Mouse (Mus musculus) frontal cortex, postnatal 14 days (tissue): Measurements from ENCODE around the gene Scp2d1.
"Not testable (repeated sequence)": the region's sequence is repeated elsewhere in the genome, so short reads cannot be mapped to it uniquely, and the experiment has no call there.

ENCODE experiments used
- DNase-seq, 2 experiments: peaks; one replicate each; pipeline ENCODE4 v3.0.0; 2022; ENCODE audit warnings: low spot score in 2 of 2

Gene Scp2d1

DNA sequence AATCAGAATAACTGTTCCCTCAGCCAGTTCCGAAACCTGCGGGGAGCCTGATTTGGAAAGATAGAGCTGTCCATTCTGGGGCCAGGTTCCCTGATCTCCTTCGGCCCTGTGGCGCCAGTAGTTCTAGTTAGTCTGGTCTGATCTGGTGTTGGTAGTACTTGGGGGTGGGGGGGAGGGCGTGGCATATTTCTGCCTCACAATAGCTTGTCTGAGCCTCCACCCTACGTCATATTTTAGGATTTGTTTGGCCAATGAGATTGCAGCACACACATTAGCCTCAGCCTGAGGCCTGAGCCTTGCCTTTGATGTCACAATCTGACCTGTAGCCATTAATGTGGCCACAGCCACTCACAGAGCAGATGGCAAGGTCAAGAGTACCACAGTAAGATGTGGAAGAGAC, at the start of gene Scp2d1:
Gene Scp2d1 (plus strand): TSS at position 301 of the 400 bp plus-strand sequence.
- DNase-seq, result not testable (repeated sequence)

DNA sequence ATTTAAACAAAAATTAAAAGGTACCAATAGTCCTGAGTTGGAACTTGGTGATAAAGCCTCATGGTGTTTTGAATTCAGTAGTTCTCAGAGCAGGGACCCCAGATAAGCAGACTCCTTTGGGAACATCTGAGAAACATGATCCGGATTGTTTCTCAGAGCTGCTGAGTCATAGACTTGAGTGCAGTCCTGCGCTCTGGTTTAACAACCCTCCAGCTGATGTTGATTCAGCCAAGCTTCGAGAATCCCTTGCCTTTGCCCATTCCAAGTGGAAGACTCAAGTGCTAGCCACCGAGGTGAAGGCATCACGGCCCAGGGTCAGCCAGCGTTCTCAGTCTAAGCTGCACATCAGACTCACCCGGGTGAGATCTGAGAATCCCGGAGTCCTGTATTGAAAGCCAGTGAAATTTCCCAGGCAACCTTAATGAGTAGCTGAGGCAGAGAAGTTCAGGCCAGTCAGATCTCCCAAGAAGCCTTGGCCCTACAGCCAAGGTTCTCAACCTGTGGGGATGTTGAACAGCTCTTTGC, 48.8 kb upstream of the Scp2d1 start:
- no peak for DNase-seq

DNA sequence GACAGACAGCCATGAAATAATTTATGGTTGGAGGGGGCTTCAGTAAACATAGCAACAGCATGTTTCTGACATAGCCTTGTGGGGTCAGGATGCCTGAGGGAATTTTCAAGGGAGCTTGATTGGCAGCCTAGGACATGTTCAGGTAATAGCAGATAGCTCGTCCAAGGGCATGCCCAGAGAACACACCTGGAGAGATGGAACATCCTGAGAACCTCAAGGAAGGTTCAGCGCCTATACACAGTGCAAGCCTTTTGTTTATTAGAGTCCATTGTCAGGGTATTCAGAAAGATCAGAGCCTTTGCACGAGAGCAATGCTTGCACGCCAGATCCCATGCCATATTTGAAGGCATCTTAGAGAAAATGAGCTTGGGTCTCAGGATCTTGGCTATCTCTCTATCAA, 47.8 kb upstream of the Scp2d1 start:
- no peak for DNase-seq

DNA sequence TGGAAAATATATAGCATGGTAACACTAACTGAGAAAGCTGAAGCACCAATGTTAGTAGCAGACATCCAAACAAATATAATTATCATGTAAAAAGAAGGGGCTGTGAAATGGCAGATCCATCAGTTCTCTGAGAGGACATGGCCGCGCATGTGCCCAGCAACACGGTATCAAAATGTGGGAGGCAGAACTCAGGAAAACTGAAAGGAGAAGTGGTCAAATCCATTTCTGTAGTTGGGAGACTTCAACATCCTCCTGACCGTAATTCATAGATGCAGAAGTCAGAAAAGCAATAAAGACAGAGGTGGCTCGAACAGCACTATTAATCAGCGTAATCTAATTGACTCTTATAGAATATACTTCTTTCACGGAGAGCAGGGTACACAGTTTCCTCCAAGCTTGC, 44.2 kb upstream of the Scp2d1 start:
- no peak for DNase-seq

DNA sequence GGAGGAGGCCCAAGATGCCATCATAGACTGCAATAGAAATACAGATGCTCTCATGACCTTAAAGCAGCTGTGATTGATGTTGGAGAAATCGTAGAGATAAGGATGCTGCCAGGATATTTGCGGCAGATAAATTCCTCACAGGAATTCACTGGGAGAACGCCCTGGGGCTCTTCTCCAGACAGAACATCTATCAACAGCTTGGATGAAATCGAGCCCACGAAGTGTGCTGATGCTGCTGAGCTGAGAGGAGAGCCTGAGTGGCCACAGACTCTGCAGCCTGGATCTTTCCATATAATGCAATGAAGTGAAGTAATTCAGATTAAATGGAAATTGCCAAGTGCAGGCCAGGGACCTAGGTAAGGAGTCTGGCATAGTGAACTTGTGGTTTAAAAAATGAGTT, 42.7 kb upstream of the Scp2d1 start:
- no peak for DNase-seq

DNA sequence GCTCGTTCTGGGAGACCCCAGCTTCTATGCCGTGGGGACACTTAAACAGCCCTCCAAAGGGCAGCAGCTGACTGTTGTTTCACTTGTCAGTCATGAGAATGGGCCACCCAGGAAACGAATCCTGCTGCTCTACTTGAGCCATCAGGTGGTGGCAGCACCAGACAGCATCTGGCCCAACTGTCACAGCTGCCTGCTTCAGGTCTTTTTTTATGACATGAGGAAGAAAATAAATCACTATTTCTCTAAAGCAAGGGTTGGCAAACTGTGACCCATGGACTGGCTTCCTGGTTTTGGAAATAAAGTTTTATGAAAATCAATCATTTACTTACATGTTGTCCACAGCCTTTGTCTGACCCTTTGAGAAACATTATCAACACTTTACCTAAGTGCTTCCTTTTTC, 41.6 kb upstream of the Scp2d1 start:
- no peak for DNase-seq

DNA sequence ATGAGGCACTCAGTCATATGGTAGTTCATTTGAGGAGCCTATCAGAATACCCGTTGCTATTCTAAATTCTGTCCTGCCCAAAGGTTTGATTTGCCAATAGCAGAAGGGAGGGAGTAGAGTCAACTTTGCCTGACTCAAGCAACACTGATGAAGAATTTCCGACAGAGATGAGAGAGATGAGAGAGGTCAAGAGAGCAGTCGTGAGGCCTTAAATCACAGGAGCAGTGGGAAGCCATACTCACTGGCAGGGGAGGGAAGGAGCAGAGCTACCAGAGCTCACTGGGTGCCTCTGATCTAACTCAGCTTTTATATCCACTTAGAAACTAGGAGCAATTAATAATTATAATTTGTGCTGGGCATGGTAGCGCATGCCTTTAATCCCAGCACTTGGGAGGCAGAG, 41.0 kb upstream of the Scp2d1 start:
- DNase-seq, result no peak

DNA sequence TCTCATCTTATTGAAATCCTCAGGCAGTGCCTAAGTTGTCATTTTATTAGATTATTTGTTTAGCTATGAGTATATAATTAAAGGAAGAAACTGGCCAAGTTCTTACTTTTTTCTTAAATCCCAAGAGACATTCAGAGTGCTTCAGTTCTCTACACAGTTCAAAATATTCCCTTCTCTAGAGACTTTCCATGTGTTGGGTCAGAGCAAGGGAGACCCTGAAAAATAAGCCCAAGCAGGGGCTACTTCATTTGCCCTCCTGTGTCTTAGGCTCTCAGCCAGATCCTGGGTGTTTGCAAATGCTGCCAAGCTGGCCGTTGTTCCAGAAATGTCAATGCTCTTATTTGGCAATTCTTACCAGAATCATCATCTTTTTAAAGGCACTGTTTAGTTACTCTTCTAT, 40.3 kb upstream of the Scp2d1 start:
- no peak for DNase-seq

DNA sequence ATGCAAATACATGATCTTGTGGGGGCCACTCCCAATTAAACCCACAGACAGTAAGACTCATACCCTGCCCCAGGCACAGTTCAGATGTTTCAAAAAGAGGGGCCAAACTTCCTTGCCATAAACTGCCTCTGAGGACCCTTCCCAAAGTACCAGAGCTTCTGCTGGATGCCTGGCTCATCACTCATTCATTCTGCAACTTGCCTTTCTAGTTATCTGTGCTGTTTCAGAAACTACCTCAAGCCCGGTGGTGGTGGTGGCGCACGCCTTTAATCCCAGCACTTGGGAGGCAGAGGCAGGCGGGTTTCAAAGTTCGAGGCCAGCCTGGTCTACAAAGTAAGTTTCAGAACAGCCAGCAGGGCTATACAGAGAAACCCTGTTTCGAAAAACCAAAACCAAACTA, 39.6 kb upstream of the Scp2d1 start:
- no peak for DNase-seq

DNA sequence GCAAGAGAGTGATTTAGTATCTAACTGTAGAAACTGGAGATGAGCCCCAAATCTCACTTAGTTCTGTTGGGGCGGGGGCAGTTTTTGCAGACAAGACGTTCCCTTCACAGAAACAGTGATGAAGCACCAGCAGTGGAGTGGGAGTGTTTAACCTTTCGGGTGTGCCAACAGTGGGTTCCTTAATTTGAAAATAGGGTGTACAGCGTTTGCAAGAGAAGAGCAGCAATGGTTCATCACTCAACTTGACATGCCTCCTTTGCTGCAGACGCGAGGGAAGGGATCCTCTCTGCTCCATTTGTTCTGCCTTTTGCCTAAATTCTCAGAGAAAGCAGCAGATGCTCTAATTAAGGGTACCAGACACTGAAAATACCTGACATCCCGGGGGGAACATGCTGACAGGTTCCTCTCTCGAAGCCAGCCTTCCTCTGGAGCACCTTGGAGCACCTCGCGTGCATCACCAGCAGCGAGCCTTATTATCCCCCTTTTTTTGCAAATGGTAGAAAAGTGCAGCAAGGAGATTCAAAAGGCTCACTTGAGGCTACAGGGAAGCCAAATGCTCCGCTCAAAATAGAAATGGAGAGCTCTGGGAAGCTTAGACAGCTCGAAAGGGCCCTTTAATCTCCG, 31.7 kb upstream of the Scp2d1 start:
- peak; percentile 11 to 16 for DNase-seq

DNA sequence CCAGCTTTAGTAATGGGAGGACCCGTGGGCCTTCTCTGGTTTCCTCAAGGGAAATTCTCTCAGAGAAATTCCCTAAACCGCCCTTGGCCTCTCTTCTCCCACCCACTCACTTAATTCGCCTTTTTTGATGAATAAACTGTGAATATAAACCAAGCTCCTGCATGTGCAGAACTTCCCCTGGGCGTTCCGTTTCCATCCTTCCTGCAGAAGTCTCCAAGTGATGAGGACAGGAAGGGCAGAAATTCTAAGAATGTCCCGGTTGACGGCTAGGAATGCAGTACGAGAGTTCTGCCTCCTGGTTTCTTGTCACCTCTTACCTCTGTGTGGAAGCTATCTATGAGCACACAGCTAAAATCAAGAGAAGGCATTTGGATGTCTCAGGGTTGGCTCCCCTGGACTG, 25.9 kb upstream of the Scp2d1 start:
- no peak for DNase-seq

DNA sequence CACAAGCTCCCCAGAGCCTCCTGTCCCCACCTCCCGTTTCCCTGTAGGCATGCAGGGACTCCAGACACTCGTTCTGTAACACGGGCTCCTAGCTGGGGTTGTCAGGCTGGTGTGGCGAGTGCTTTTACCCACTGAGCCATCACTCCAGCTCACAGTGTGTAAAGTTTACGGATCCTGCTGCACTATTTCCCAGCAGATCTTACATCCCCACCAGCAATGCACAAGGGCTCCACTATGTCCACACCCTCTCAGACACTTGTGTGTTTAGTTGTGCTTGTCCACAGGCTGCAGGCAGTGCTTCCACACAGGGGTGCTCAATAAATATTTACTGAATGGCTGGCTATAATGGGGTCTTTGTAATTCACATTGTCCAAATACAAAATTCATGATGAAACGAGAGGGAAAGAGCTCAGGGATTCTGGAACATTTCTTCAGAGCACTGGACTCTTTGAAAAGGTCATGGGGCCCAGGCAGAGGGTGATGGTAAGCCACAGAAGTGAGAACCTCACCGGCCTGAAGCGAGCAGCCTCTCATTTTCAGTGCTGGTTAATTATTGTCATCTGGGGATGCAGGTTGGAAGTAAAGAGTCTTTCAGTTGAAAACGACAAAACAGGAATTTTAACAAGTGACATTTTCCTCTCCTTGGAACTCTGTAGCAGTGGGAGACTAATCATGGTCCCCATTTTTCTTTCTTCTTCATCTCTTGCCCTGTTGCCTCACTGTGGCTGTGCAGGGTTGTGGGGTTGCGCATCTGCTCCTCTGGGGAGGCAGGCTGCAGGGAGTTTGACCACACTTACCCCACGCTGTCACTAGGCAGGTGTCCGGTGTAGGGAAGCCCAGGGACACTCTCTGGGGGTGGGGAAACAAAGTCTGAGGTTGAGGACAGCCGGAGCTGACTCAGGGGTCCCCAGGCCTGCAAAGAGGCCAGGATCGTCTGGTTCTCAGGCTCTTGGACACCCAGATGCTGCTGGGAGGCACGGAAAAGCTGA, 15.4 kb upstream of the Scp2d1 start:
- no peak for DNase-seq

DNA sequence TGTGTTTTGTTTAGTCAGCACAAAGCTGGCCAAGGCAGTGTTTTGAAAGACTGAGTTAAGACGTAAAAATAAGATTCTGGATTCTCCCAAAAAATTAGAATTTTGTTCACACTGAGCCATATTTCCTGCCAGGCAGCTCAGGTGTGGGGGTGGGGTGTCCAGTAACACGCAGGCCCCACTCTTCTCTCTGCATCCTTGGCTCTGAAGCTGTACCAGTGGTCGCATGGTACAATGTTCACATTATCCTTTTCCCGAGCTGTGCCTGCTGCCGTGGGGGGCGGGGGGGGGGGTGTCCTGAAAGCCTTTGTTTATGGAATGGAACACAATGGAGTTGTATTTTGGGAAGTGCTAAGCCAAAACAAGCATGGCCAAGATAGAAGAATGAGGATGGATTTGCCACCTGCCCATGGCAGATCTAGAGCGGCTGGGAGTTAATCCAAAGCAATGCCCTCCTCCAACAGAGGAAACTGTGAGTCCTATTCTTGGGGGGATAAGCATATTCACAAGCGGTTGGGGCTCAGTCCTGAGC, 5.1 kb downstream of the Scp2d1 start:
- DNase-seq, result no peak

DNA sequence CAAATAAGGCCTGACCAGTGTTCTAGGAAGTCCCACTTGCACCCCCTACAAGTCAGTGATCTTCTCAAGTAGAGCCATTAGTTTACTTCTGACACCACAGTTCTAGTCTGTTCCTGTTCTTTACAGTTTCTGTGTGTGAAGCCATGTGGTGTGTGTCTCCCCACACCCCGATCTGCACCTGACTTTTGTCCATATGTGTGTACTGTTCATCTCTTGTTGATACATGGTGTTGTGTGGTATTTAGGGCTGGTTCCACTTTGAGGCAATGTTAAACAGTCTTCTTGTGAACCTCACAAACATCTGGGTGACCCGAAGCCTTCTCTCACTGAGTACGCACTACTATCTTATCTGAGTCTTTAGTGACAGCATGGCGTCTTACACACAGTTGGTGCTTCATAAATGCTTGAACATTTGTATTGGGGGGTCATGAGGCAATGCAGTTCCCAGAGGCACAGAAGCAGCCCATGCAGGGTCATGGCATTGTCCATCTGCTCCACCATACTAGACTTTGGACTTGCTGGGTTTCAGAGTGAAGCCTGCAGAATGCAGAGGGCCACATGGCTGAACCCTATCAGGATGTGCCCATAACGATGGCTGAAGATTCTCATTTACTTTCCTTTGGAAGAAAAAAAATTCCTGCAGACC, 13.3 kb downstream of the Scp2d1 start:
- no peak for DNase-seq

DNA sequence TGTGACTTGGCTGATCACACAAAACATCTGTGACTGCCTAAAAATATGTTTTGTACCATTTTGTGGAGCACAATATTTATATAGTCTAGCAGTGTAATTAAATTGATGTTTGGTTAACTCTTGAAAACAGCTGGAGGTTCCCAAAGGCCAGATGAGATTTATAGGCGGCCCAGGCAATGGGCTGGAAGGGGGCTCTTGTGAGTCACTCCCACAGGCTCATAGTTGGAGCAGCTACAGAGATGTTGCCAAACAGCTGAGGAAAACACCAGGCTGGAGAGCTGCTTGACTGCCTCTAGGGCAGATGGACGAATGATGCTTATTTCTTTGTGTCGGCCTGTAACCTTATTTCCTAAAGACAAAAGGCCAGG, 13.8 kb downstream of the Scp2d1 start:
- DNase-seq, result no peak

DNA sequence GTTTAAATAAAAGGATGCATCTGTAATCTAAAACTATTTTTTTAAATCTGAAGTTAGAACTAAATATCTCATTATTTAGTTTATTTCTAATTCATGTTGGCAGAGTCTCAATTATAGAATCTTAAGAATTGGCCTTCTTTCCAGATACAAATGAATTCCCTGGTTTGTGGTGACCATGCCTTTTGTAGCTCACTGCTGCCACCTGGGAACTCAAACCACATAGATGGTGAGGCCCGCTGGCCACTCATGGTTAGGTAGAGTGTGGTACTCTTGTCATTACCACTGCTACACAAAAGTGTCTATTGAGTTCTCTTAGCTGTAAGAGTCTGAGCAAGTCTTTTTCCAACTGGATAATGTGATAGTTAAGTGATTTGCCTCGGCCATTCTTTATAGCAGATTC, 45.4 kb downstream of the Scp2d1 start:
- no peak for DNase-seq
